Mouse (Mus musculus): ENCODE data around the gene Gmds.

The Gmds gene

GRCm38 (mm10) chr13:32145179-32145578 is 193.4 kb downstream of the Gmds start:
- DNase-seq: no peak

DNA sequence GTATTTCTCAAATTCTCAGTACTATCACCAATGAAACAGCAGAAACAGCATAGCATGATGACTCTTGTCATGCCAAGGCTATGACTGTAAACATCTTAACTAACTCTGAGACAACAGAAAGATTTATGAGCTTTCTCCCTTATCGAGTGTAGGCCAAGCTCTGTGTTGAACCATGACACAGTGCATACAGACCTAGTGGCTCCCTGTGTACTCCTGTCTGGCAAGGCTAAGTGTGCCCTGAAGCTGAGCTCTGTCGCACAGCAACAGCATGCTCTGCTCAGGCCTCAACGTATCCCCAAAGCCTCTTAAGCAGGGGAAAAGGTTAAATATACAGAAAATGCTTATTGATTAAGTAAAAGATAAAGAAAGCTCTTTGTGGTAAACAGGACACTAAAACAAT is 194.9 kb downstream of the Gmds start:
- no peak for DNase-seq

- no peak for DNase-seq
Measured at GRCm38 (mm10) chr13:32134663-32135273, 203.8 kb downstream of the Gmds start.

- DNase-seq: no peak
Measured at GRCm38 (mm10) chr13:32129970-32130369, 208.6 kb downstream of the Gmds start.

- DNase-seq: no peak
Measured at GRCm38 (mm10) chr13:32118386-32118785, 220.2 kb downstream of the Gmds start.

DNA sequence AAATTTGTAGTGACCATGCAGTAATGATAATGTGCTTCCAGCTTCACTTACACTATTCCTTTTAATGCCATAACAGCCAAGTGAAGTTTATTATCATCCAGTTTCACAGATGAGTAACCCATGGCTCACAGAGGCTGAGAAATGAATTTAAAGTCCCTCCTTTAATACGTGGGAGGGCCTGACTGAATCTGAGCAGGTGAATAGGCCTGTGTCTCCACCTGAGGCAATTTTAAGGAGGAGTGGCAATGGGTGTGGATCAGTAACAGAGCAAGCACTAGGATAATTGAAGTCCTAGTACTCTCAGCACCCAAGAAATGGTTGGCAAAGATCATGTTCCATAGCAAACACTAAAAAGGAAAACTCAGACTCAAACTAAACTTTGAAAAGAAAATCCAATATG is 223.1 kb downstream of the Gmds start:
- DNase-seq: no peak

- no peak for DNase-seq
Measured at GRCm38 (mm10) chr13:32113875-32114274, 224.7 kb downstream of the Gmds start.

- DNase-seq: no peak
Measured at GRCm38 (mm10) chr13:32088303-32088977, 250.1 kb downstream of the Gmds start.

DNA sequence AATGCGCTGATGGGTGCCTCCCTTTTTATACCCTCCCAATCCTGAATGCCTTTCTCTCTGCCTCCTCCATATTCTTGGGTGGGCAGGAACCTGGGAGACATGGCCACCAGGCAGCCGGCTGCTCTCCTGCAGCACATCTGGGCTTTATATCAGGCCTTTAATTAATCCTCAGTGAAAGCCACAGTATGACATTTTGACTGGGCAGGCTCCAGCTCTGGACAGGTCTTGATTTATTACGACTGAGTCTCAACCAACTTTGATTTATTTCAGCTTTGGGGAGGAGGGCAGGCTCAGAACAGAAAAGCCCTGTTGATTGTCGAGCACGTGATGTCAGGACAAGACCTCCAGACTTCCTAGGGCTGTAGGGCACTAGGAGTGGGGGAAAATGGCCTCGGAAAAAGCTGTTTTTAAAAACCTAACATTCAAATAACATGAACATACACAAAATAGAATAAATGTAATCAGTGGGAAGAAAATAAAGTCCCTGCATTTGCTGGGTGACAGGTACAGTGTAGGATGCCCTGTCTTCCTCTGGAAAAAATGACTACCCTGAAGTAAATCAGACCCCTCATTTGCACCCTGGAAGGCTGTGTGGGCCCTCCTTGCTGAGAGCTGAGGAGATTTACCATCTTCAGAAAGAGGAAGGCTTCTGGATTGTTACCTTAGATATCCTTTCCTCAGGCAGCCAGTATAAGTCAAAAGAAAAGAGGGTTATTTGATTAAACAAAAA is 257.9 kb downstream of the Gmds start:
- DNase-seq: no peak

GRCm38 (mm10) chr13:32073630-32074029 is 264.9 kb downstream of the Gmds start:
- DNase-seq: no peak

- no peak for DNase-seq
Measured at GRCm38 (mm10) chr13:32055321-32055720, 283.2 kb downstream of the Gmds start.

- DNase-seq: no peak
Measured at GRCm38 (mm10) chr13:32053587-32053986, 285.0 kb downstream of the Gmds start.

DNA sequence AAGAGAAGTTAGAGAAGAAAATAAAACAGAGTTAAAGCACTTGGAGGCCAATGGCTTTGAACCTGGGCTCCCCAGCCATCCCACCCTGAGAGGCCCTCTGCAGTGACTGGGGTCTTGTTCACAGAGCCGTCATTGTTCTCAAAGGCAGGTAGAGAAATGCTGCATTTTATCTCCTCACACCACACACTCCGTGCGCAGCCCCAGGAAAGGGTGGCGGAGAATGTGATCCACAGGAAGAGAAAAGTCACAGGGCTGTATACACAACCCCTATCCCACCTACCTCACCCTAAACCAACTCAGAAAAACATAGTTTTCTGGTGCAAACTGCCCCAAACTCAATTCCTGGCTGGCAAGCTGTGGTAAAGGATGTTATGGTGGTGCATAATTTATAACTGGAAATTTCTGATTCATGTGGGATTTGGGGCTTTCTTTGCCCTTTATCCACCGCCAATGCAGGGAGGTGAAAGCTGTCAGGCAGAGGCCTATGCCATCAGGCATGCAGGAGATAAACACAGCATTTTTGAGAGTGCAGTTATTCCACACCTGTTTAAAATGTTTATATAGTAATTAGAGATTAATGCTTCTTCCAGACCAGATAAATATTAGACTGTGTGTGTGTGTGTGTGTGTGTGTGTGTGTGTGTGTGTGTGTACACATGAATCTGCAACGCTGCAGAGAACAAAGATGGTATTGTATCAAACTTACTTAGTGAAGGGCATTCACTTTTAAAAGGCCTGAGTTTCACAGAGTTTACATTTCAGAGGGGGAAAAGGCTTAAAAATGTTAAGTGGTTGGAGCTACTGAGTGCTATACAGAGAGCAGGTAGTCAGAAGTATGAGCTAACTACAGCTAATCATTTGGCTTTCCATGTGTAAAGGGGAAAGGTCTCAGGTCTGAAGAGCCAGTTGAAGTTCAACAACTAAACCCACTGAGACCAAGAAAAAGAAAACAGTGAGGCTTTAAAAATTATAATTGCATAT is 290.3 kb downstream of the Gmds start:
- DNase-seq: no peak

GRCm38 (mm10) chr13:32046961-32047360 is 291.6 kb downstream of the Gmds start:
- no peak for DNase-seq

GRCm38 (mm10) chr13:32042748-32043147 is 295.8 kb downstream of the Gmds start:
- no peak for DNase-seq

DNA sequence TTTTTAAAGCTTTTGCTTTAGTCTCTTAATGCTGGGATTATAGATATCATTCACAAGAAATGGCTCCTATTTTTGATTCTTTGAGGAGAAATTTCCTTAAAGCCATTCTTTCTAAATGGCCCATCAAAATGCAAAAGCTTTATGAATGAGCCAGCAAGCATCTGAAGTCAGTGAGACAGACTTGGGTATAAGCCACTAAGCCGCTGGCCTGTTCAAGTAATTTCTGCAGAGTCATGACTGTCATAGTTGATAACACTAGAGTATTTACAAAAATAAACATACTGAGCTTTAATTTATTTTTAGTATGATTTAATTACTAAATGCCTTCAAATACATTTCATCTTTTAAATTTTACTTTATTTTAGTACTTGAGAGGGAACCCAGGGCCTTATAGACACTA is 297.7 kb downstream of the Gmds start:
- DNase-seq: no peak

GRCm38 (mm10) chr13:32036902-32037301 is 301.6 kb downstream of the Gmds start:
- no peak for DNase-seq

- DNase-seq: no peak
Measured at GRCm38 (mm10) chr13:32034799-32035448, 303.6 kb downstream of the Gmds start.

DNA sequence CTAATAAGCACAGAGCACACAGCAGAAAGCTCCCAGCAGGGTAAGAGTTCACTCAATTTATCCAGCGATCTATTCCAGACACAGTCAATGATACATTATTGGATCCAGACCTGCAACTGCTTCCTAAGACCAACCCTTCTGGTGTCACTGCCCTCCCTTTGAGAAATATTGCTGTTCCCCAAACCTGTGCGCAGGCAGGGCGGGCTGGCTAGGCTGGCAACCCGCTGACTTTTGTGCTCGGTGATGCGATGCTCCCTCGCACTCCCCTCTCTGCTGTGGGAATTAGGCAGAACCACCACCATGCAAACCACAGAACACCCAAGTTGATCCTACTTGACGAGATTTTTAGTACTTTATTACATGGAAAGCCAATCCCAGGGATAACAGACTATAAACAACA is 304.4 kb downstream of the Gmds start:
- no peak for DNase-seq

DNA sequence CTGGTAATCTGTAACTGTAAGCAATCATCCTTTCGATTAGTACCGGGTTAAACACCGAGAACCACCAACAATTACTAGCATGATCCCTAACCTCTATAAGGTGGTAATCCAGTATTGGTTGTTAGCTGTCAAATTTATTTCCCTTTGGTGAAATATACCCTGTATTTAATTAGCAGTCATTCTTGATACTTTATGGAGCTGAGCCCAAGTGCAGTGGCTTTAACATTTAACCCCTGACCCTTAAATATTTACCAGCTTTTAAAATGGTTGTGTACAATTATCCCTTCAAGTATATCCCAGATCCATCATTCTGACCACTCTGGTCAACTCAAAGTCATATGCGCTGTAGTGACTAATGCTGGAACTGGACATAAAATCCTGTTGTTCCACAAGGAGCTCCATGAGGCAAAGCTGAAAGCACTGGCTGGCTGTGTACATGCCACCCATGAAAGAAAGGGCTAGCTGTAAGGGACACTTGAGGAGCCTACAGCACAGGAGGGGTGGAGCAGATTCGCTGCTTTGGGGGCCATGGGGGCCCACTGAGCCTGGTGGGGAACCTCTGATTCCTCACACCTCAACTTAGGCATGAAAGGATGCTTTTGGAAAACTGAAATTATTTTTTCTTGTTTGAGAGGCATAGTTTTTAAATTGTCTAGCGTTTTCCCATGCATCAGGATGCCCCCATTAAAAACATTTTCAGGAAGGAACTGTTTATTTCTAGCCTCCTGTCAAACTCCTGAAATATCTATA is 312.1 kb downstream of the Gmds start:
- no peak for DNase-seq

DNA sequence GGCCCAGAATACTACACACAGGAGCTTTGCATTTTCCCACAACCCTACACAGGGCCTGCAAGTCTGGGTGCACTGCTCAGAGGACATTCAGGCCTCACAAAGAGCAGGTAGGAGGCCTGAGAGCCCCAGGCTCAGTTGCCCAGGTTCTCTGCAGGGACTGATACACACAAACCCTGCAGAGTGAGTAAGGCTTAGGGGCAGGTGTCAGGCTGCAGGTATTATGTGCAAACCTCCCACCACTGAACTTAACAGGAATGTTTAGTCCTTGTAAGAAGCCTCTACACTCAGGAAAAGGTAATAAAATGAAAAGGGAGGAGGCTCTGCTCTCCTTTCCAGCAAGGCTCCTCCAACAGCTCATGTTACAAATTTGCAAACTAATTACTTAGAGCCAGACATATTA is 313.7 kb downstream of the Gmds start:
- DNase-seq: no peak
